Mouse (Mus musculus): Measurements from ENCODE around the gene Bricd5. TPM values are rescaled to one million over a fixed set of nuclear protein-coding genes. Genes with fewer than 3 reads are reported as not detected.

The Bricd5 gene
- total RNA-seq, 1 experiment from 2014 or later, result not detected

DNA sequence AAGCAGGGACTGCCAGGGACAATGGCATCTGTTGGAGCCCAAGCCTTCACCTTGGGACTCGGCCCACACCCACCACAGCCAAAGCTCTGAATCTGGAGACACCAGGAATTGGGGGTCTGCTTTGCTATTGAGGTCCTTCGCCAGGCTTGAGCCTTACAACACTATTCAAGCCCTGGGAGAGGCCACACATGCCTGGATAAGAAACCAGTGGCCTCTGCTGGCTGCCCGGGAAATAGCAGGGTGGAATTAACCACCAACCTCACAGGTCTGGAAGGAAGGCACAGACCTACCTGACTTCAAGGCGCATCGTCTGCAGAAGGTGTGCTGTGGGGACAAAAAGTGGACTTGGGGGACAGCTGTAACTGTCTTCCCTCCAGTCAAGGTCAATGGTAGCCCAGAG, 39.9 kb downstream of the Bricd5 start:
- ATAC-seq (replicated peaks; ENCODE audit: low read depth, poor library complexity, severe bottlenecking), result peak; percentile 74

GRCm38 (mm10) chr17:24514270-24515257, 40.9 kb downstream of the Bricd5 start:
- no peak for ATAC-seq (replicated peaks; ENCODE audit: low read depth, poor library complexity, severe bottlenecking)

DNA sequence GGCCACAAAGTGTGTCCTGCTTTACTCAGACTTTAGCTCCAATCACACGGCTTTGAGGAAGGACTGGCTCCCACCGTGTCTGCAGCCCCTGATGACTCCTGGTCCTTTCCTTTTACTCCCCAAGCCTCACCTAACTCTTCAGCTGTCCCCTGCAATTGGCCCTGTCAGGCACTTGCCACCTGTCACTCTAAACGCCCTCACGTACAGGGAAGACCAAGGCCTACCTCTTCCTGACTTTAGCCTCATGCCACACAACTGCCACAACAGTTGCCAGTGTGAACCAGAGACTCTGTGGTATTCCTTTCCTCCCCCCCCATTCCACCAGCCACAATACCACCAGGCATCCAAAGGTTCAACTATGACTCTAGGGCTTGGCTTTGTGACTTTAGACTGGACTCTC, 46.8 kb downstream of the Bricd5 start:
- ATAC-seq (replicated peaks; ENCODE audit: low read depth, poor library complexity, severe bottlenecking), result no peak

GRCm38 (mm10) chr17:24524734-24525133, 51.0 kb downstream of the Bricd5 start:
- ATAC-seq (replicated peaks; ENCODE audit: low read depth, poor library complexity, severe bottlenecking), result no peak

Other genes with a start within 250 kb of the Bricd5 start
- 29.1 and 30.8 TPM in 2 replicates for gene Ccnf, start 222.4 kb upstream of the Bricd5 start, total RNA-seq (2017)
- gene Abca17, start 122.8 kb upstream of the Bricd5 start, total RNA-seq (2017), result 0.14 TPM in 1 of 2 replicates, not detected in the other
- gene Abca3, start 121.9 kb upstream of the Bricd5 start, total RNA-seq (2017), result 13.7 and 22.4 TPM in 2 replicates
- gene Rnps1, start 59.3 kb upstream of the Bricd5 start, total RNA-seq (2017), result 360 and 414 TPM in 2 replicates
- 26.0 and 28.7 TPM in 2 replicates for gene Eci1, start 47.2 kb upstream of the Bricd5 start, total RNA-seq (2017)
- gene Dnase1l2, start 30.8 kb upstream of the Bricd5 start, total RNA-seq (2017), result 1.4 TPM in 1 of 2 replicates, not detected in the other
- gene E4f1, start 3.6 kb upstream of the Bricd5 start, total RNA-seq (2017), result 10.0 and 15.2 TPM in 2 replicates
- gene Pgp, start 3.5 kb upstream of the Bricd5 start, total RNA-seq (2017), result 21.6 and 23.5 TPM in 2 replicates
- gene Mlst8, start 5.2 kb downstream of the Bricd5 start, total RNA-seq (2017), result 9.6 and 25.7 TPM in 2 replicates
- not detected in 2 replicates for gene Caskin1, start 14.7 kb downstream of the Bricd5 start, total RNA-seq (2017)
- gene Traf7, start 54.1 kb downstream of the Bricd5 start, total RNA-seq (2017), result 59.3 and 60.5 TPM in 2 replicates
- 0.05 TPM in 1 of 2 replicates, not detected in the other for gene Rab26, start 60.3 kb downstream of the Bricd5 start, total RNA-seq (2017)
- gene Pkd1, start 76.0 kb downstream of the Bricd5 start, total RNA-seq (2017), result 8.3 and 37.4 TPM in 2 replicates
- gene Tsc2, start 158.7 kb downstream of the Bricd5 start, total RNA-seq (2017), result 39.0 and 52.2 TPM in 2 replicates
- 18.0 and 25.1 TPM in 2 replicates for gene Nthl1, start 158.8 kb downstream of the Bricd5 start, total RNA-seq (2017)
- gene Slc9a3r2, start 176.4 kb downstream of the Bricd5 start, total RNA-seq (2017), result 1.3 and 1.4 TPM in 2 replicates
- gene Npw, start 184.6 kb downstream of the Bricd5 start, total RNA-seq (2017), result 0.27 and 1.4 TPM in 2 replicates
- gene Zfp598, start 195.8 kb downstream of the Bricd5 start, total RNA-seq (2017), result 20.0 and 25.4 TPM in 2 replicates
- not detected in 2 replicates for gene Syngr3, start 216.1 kb downstream of the Bricd5 start, total RNA-seq (2017)
- 30.9 and 44.6 TPM in 2 replicates for gene Gfer, start 222.3 kb downstream of the Bricd5 start, total RNA-seq (2017)
- gene Noxo1, start 222.3 kb downstream of the Bricd5 start, total RNA-seq (2017), result 0.69 and 18.3 TPM in 2 replicates
- gene Tbl3, start 233.8 kb downstream of the Bricd5 start, total RNA-seq (2017), result 43.3 and 46.1 TPM in 2 replicates
- not detected in 2 replicates for gene Rnf151, start 244.2 kb downstream of the Bricd5 start, total RNA-seq (2017)
- 1,725 and 1,907 TPM in 2 replicates for gene Rps2, start 244.2 kb downstream of the Bricd5 start, total RNA-seq (2017)

Data from common myeloid progenitor, adult 5-6 weeks (primary cell).